In genomic region chr9:79437636-79438035, GRCm38 (mm10) we compare ENCODE assay signal across 14 mouse cellular contexts.
"Had no signal": no experiment of that assay in that cellular context is flagged by ENCODE, and none has a peak within 500 bp of the region (broad histone marks: within the 10 kb centered on the region; RNA-seq: fewer than 3 reads in every experiment).

No protein-coding gene starts in this region.

- DNase-seq: gastrocnemius, adult 2 months; gastrocnemius, postnatal 10 days; gastrocnemius, postnatal 25 days; heart, adult 18-20 months; heart, postnatal 10 days; heart, postnatal 4 days; kidney, adult 18-20 months; kidney, adult 8-10 months; kidney, postnatal 10 days; kidney, postnatal 25 days; kidney, postnatal 4 days; liver; liver, embryonic 13.5 days; liver, postnatal 0 days had no signal
